ENCODE assay signal across 9 mouse cellular contexts in genomic region chr10:59880837-59881236, GRCm38 (mm10). TPM values are rescaled to one million over a fixed set of nuclear protein-coding genes. Genes with fewer than 3 reads are reported as not detected.
DNase-seq lines count a peak whose midpoint lies in the region; ATAC-seq lines count a peak whose summit lies in the region.
"Had no signal": no experiment of that assay in that cellular context is flagged by ENCODE, and none has a peak within 500 bp of the region (broad histone marks: within the 10 kb centered on the region; RNA-seq: fewer than 3 reads in every experiment).

No protein-coding gene starts in this region.

- ATAC-seq in megakaryocyte, adult 5-6 weeks (ENCODE audit: poor library complexity, severe bottlenecking), result no peak
- ATAC-seq in hindbrain, embryonic 14.5 days (ENCODE audit: low FRiP score), result no peak
- no peak for ATAC-seq in liver, embryonic 11.5 days (replicated peaks; ENCODE audit: low FRiP score)
- ATAC-seq: activated CD4-positive, CD25-positive, alpha-beta regulatory T cell, adult 4 months had no signal

- H3K4me2 ChIP-seq in hindbrain, embryonic 14.5 days (replicated peaks), result peak overlapping the region; percentile 67
- peak overlapping the region; percentile 86 for H3K4me2 ChIP-seq in liver, embryonic 11.5 days

- peak overlapping the region; percentile 93 for H3K4me3 ChIP-seq in megakaryocyte, embryonic 14.5 days (replicated peaks)
- peak overlapping the region; percentile 81 for H3K4me3 ChIP-seq in hindbrain, embryonic 14.5 days (replicated peaks; ENCODE audit: low read length)
- peak overlapping the region; percentile 94 for H3K4me3 ChIP-seq in liver, embryonic 11.5 days (ENCODE audit: low read depth, low read length)

- H3K27ac ChIP-seq in hindbrain, embryonic 14.5 days, result no peak overlapping the region
- peak overlapping the region; percentile 98 for H3K27ac ChIP-seq in liver, embryonic 11.5 days (ENCODE audit: low read depth, low read length)

- H3K9ac ChIP-seq in hindbrain, embryonic 14.5 days, result peak overlapping the region; percentile 87
- H3K9ac ChIP-seq in liver, embryonic 11.5 days (ENCODE audit: low read depth, low read length), result peak overlapping the region; percentile 93

- peaks cover 76% of the 10 kb centered on the region for H3K4me1 ChIP-seq in megakaryocyte, embryonic 14.5 days
- peaks cover 11% of the 10 kb centered on the region for H3K4me1 ChIP-seq in hindbrain, embryonic 14.5 days (replicated peaks; ENCODE audit: control insufficient read depth, insufficient read depth, low read length)
- peaks cover 35% of the 10 kb centered on the region for H3K4me1 ChIP-seq in liver, embryonic 11.5 days (replicated peaks; ENCODE audit: control insufficient read depth, insufficient read depth, low read length)

- no peak for DNase-seq in hindbrain, embryonic 14.5 days (ENCODE audit: low spot score)
- no peak for DNase-seq in liver, embryonic 11.5 days (ENCODE audit: low spot score)
- DNase-seq in yolk sac, embryonic 10.5 days (ENCODE audit: low spot score), result peak; percentile 62
- no peak for DNase-seq in embryo, embryonic 9.5 days (ENCODE audit: extremely low spot score)
- DNase-seq in adipocyte (ENCODE audit: low spot score), result no peak
- no peak for DNase-seq in lung, postnatal 36 days

- H3K36me3 ChIP-seq in megakaryocyte, embryonic 14.5 days (replicated peaks; ENCODE audit: low read length), result peaks cover 49% of the 10 kb centered on the region
- H3K36me3 ChIP-seq in hindbrain, embryonic 14.5 days (replicated peaks; ENCODE audit: control insufficient read depth, insufficient read depth), result no peaks in the 10 kb centered on the region; the same call in 1 of the 2 replicates
- no peaks in the 10 kb centered on the region for H3K36me3 ChIP-seq in liver, embryonic 11.5 days (ENCODE audit: control insufficient read depth, insufficient read depth, low read length)

- WGBS in hindbrain, embryonic 14.5 days, result 93% methylated on average over 7 of the region's 7 CpGs
- WGBS in liver, embryonic 11.5 days, result 65% methylated on average over 7 of the region's 7 CpGs

- H3K9me3 ChIP-seq in megakaryocyte, embryonic 14.5 days, result no peaks in the 10 kb centered on the region
- H3K9me3 ChIP-seq in hindbrain, embryonic 14.5 days (ENCODE audit: control insufficient read depth, low read length), result no peaks in the 10 kb centered on the region
- no peaks in the 10 kb centered on the region for H3K9me3 ChIP-seq in liver, embryonic 11.5 days (ENCODE audit: control insufficient read depth, low read length)

- H3K27me3 ChIP-seq in megakaryocyte, embryonic 14.5 days (replicated peaks), result no peaks in the 10 kb centered on the region
- H3K27me3 ChIP-seq in hindbrain, embryonic 14.5 days (ENCODE audit: control insufficient read depth, insufficient read depth, low read length), result no peaks in the 10 kb centered on the region
- H3K27me3 ChIP-seq in liver, embryonic 11.5 days (replicated peaks; ENCODE audit: control insufficient read depth, insufficient read depth, low read length), result no peaks in the 10 kb centered on the region

RNA-seq across cellular contexts. Expression of gene Dnajb12, which starts 1.5 kb away (rescaled TPM):
- polyA plus RNA-seq in megakaryocyte, embryonic 14.5 days (2012; ENCODE audit: insufficient read depth, low replicate concordance), result 68.2 and 87.1 TPM in 2 replicates
- 21.9 and 26.0 TPM in 2 replicates for total RNA-seq in megakaryocyte, adult 5-6 weeks (2015)
- total RNA-seq in megakaryocyte, adult 5-6 weeks (2017), result 17.3 and 18.5 TPM in 2 replicates
- polyA plus RNA-seq in hindbrain, embryonic 14.5 days (2014; fragmentation: Nextera tagmentation; extraction: Ambion mirVana), result 20.6 and 22.5 TPM in 2 replicates
- 27.4 and 30.2 TPM in 2 replicates for polyA plus RNA-seq in liver, embryonic 11.5 days (2014; fragmentation: Nextera tagmentation; extraction: Ambion mirVana)
